Mouse (Mus musculus): ENCODE measurements around the gene Tfeb. TPM values are rescaled to one million over a fixed set of nuclear protein-coding genes. Genes with fewer than 3 reads are reported as not detected.

Tfeb gene
- total and polyA plus RNA-seq, 3 experiments = 16.4 to 22.8 TPM; not detected in 1

DNA sequence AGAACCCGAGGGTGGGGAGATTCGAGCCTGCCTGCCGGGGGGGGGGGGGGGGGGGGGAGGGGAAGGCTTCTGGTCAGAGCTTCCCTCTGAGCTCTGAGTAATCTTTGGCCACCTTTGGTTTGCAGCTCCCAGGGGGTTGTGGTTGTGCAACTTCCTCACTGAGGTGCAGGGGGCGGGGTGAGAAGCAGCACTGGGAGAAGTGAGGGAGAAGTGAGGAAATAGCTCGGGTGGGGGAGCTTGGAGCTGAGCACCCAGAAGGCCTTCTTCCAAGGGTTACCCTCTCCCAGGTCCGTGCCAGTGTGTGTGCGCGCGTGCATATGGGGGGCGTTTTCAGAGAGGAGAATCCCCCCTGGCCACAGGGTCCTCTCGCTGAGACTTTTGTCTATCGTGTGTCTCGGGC lies 17.4 kb downstream of the Tfeb start:
- Histone ChIP-seq H3K9ac (ENCODE audit: control insufficient read depth, low read depth, low read length, poor library complexity, severe bottlenecking) (peak overlapping the region; percentile 42; the same call in 1 of the 2 replicates), H3K9me3 (replicated peaks; ENCODE audit: insufficient read depth, low read length) (no peaks in the 10 kb centered on the region), H3K4me1 (ENCODE audit: control insufficient read depth in 1 of 2, insufficient read depth in 2 of 2, low read length in 2 of 2) (peaks cover 10 to 25% of the 10 kb centered on the region in 2 experiments), H3K36me3 (ENCODE audit: control insufficient read depth in 1 of 2, insufficient read depth in 2 of 2, low read length in 2 of 2) (peaks cover 0 to 16% of the 10 kb centered on the region in 2 experiments; a peak in 2 of 4 replicates), H3K27ac (ENCODE audit: control insufficient read depth, low read depth, low read length) (peak overlapping the region; percentile 72), H3K79me2 (ENCODE audit: control insufficient read depth, insufficient read depth, low read length, poor library complexity) (no peaks in the 10 kb centered on the region), H3K4me3 (ENCODE audit: control insufficient read depth in 1 of 2, insufficient read depth in 1 of 2, low read depth in 2 of 2, low read length in 2 of 2) (no peak overlapping the region), H3K27me3 (ENCODE audit: control insufficient read depth in 1 of 2, insufficient read depth in 2 of 2, low read length in 2 of 2) (no peaks in the 10 kb centered on the region)
- DNase-seq (ENCODE audit: low read depth, low spot score) = peak; percentile 86
- TF ChIP-seq ETS1 (IDR thresholded peaks at IDR 0.05; ENCODE audit: low read depth, low read length) = peak; percentile 75
- no peak for TF ChIP-seq CHD1 (IDR thresholded peaks at IDR 0.05; ENCODE audit: low read depth, low read length)
- no peak for TF ChIP-seq RAD21 (IDR thresholded peaks at IDR 0.05; ENCODE audit: low read depth, low read length)
- no peak for TF ChIP-seq SIN3A (IDR thresholded peaks at IDR 0.05; ENCODE audit: low read length)
- 0 out of 2 replicates have a peak, but pooled peaks have one; percentile 40 for TF ChIP-seq GATA1 (IDR thresholded peaks at IDR 0.05; ENCODE audit: low read depth, low read length)
- TF ChIP-seq USF1 (IDR thresholded peaks at IDR 0.05; ENCODE audit: low read depth, low read length) = no peak
- TF ChIP-seq MXI1 (IDR thresholded peaks at IDR 0.05; ENCODE audit: low read depth, low read length) = no peak
- no peak for TF ChIP-seq ZNF384 (IDR thresholded peaks at IDR 0.05; ENCODE audit: low read depth, low read length)
- TF ChIP-seq NELFE (IDR thresholded peaks at IDR 0.05; ENCODE audit: low read depth, low read length) = no peak
- no peak for TF ChIP-seq MYC (IDR thresholded peaks at IDR 0.05; ENCODE audit: low read depth, low read length)
- no peak for TF ChIP-seq GABPA (IDR thresholded peaks at IDR 0.05; ENCODE audit: low read depth, low read length)
- no peak for TF ChIP-seq SMC3 (IDR thresholded peaks at IDR 0.05; ENCODE audit: low read depth, low read length)
- TF ChIP-seq TAL1 (IDR thresholded peaks at IDR 0.05; ENCODE audit: low read length) = peak; percentile 74
- peak; percentile 79 for TF ChIP-seq RCOR1 (IDR thresholded peaks at IDR 0.05; ENCODE audit: low read depth, low read length)
- TF ChIP-seq EP300 (IDR thresholded peaks at IDR 0.05; ENCODE audit: low read depth in 1 of 2, low read length in 2 of 2) = peak; percentile 80 to 82
- TF ChIP-seq E2F4 (IDR thresholded peaks at IDR 0.05; ENCODE audit: borderline replicate concordance, low read depth, low read length) = no peak
- TF ChIP-seq JUND (IDR thresholded peaks at IDR 0.05; ENCODE audit: low read depth, low read length) = no peak
- TF ChIP-seq KAT2A (conservative IDR thresholded peaks at IDR 0.05; ENCODE audit: low read depth, low read length) = no peak
- no peak for TF ChIP-seq USF2 (IDR thresholded peaks at IDR 0.05; ENCODE audit: borderline replicate concordance in 1 of 2, insufficient read depth in 1 of 2, low read depth in 1 of 2, low read length in 2 of 2)
- TF ChIP-seq HCFC1 (IDR thresholded peaks at IDR 0.05; ENCODE audit: low read depth, low read length) = no peak
- no peak for TF ChIP-seq NRF1 (IDR thresholded peaks at IDR 0.05; ENCODE audit: insufficient read depth, low read depth, low read length, poor library complexity, severe bottlenecking)
- peak; percentile 46; the same call in 1 of the 2 replicates for TF ChIP-seq MEF2A (IDR thresholded peaks at IDR 0.05; ENCODE audit: extremely low read depth, insufficient replicate concordance, low read depth, low read length, poor library complexity, severe bottlenecking)
- TF ChIP-seq ZC3H11A (IDR thresholded peaks at IDR 0.05; ENCODE audit: low read depth, low read length) = no peak
- TF ChIP-seq TCF12 (IDR thresholded peaks at IDR 0.05; ENCODE audit: low read depth, low read length) = peak; percentile 60
- peak; percentile 90 for TF ChIP-seq MAZ (IDR thresholded peaks at IDR 0.05; ENCODE audit: low read depth, low read length)
- TF ChIP-seq POLR2AphosphoS5 (IDR thresholded peaks at IDR 0.05; ENCODE audit: borderline replicate concordance, low read depth, low read length) = no peak
- no peak for TF ChIP-seq MYB (IDR thresholded peaks at IDR 0.05; ENCODE audit: low read depth, low read length)
- TF ChIP-seq ZKSCAN1 (IDR thresholded peaks at IDR 0.05; ENCODE audit: low read depth, low read length) = 0 out of 2 replicates have a peak, but pooled peaks have one; percentile 42
- no peak for TF ChIP-seq ZMIZ1 (IDR thresholded peaks at IDR 0.05; ENCODE audit: low read depth, low read length)
- no peak for TF ChIP-seq POLR2AphosphoS2 (IDR thresholded peaks at IDR 0.05; ENCODE audit: low read length)
- TF ChIP-seq BHLHE40 (IDR thresholded peaks at IDR 0.05; ENCODE audit: borderline replicate concordance, low read depth, low read length) = 0 out of 2 replicates have a peak, but pooled peaks have one; percentile 46
- peak; percentile 70 for TF ChIP-seq CHD2 (IDR thresholded peaks at IDR 0.05; ENCODE audit: low read length)
- TF ChIP-seq TBP (IDR thresholded peaks at IDR 0.05; ENCODE audit: low read depth, low read length) = peak; percentile 55; the same call in 1 of the 2 replicates
- no peak for TF ChIP-seq UBTF (IDR thresholded peaks at IDR 0.05; ENCODE audit: borderline replicate concordance, insufficient read depth, low read depth, low read length)
- no peak for TF ChIP-seq POLR2A (IDR thresholded peaks at IDR 0.05; ENCODE audit: control insufficient read depth in 1 of 2, insufficient read depth in 1 of 2, low read depth in 1 of 2, low read length in 2 of 2, poor library complexity in 1 of 2)
- no peak for TF ChIP-seq MAFK (IDR thresholded peaks at IDR 0.05; ENCODE audit: borderline replicate concordance, low read depth, low read length)
- peak; percentile 57 for TF ChIP-seq ELF1 (IDR thresholded peaks at IDR 0.05; ENCODE audit: low read depth, low read length)
- TF ChIP-seq MAX (IDR thresholded peaks at IDR 0.05; ENCODE audit: low read length) = no peak
